Mouse (Mus musculus) left cerebral cortex, adult 9 months (tissue): ENCODE results near the gene Iqcn.

Experiments used
- DNase-seq, 2 experiments: peaks; one replicate each; pipeline ENCODE4 v3.0.0; 2022; ENCODE audit warnings: low spot score in 2 of 2

The Iqcn gene

GRCm38 (mm10) chr8:70755661-70756475, 52.6 kb downstream of the Iqcn start:
- peak; percentile 15 to 27 for DNase-seq

DNA sequence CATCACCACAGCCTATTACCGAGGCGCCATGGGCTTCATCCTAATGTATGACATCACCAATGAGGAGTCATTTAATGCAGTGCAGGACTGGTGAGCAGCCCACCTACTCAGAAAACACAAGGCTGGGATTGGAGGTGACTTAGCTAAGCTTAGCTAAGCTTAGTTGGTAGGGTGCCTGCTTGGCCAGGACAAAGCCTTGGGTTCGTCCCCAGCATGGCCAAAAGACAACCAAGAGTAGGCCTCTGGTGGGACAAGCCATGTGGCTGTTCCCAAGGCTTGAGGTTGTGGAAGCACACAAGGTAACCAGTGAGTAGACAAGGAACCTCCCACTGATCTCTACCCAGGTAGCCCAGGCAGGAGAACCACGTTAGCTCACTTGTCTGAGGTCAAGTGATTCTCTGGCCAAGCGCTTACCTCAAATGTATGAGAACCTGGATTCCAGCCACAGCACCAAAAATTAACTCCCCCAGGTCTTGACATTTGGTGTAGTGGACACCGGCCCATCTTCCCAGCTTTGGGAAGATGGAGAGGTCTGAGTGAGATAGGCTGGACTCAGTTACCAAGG, 53.3 kb downstream of the Iqcn start:
- DNase-seq = peak in 1 of 2 experiments; percentile 10

- peak in 1 of 2 experiments; percentile 28 for DNase-seq
These were observed 54.5 kb downstream of the Iqcn start for GRCm38 (mm10) chr8:70757523-70758307.

- peak in 1 of 2 experiments; percentile 13 for DNase-seq
These were observed 55.0 kb downstream of the Iqcn start for GRCm38 (mm10) chr8:70758308-70758615.

- DNase-seq = no peak
These were observed 55.6 kb downstream of the Iqcn start for GRCm38 (mm10) chr8:70758616-70759561.

GRCm38 (mm10) chr8:70760350-70760749, 57.1 kb downstream of the Iqcn start:
- DNase-seq = no peak

DNA sequence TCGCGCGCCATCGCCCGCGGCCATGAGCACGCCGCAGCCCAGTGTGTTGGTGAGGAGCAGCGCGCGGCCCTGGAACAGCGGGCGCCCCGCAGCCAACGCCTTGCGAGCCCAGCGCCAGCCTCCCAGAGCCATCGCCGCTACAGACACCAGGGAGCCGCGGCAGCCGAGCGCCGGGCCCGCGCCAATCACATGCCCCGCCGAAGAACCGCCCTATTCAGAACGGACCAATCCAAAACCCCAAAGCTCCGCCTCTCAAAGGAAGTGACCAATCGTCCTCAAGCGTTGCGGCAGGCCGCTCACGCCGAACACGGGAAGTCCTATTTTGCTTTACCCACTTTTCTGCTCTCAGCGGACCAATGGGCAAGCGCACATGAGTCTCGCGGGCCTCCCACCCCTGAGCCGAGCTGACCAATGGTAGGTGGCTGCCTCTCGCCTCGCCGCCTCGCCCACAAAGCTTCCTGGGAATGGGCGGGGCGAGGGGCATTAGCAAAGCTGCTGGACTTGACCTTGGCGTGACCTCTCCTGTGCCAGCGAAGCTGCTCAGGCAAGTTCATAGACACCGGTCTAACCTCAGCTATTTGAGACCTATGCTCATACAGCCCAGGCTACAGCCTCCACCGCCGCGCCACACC, 57.6 kb downstream of the Iqcn start, which contains the start of gene Mpv17l2:
Gene Mpv17l2 (minus strand): TSS at position 172 of the 632 bp plus-strand sequence.
- peak; percentile 96 to 98 for DNase-seq

- no peak for DNase-seq
These were observed 58.9 kb downstream of the Iqcn start for GRCm38 (mm10) chr8:70762118-70762517.

GRCm38 (mm10) chr8:70763354-70763753, 60.1 kb downstream of the Iqcn start:
- DNase-seq = no peak

GRCm38 (mm10) chr8:70764026-70764425, 60.8 kb downstream of the Iqcn start:
- no peak for DNase-seq

DNA sequence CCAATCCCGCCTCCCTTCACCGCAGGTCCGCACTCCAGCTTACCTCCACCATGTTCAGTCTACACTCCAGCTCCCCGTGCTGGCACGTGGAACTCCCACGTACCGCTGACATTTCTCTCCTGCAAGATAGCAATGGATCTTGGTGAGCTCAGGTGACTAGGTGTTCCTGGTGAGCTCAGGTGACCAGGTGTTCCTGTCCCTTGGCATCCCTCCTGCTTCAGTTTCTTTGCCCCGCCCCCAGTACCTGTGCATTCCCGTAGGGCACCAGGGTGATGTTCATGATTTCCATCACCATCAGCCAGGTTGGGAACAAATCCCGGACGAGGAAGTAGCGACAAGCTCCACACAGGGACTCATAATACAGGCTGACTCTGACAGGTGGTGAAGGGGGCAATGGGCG, 61.4 kb downstream of the Iqcn start:
- DNase-seq = no peak

DNA sequence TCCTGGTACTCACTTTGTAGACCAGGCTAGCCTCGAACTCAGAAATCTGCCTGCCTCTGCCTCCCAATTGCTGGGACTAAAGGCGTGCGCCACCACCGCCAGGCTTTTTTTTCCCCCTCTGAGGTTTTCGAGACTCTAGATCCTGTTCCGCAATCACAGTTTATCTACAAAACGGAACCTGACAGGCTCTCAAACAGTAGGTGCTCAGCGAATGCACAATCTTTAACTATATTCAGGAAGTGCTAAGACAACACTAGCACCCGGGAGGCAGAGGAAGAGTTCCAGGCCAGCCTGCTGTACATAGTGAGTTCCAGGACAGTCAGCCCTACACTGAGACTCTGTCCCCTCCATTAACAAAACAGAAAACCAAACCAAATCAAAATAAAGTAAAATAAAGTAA, 62.1 kb downstream of the Iqcn start:
- no peak for DNase-seq

GRCm38 (mm10) chr8:70765838-70766570, 62.7 kb downstream of the Iqcn start:
- DNase-seq = no peak

- no peak for DNase-seq
These were observed 63.5 kb downstream of the Iqcn start for GRCm38 (mm10) chr8:70766571-70767440.
